16 mouse cellular contexts compared by ENCODE assay signal in genomic region chr10:19141481-19141880, GRCm38 (mm10).
"Had no signal": no experiment of that assay in that cellular context is flagged by ENCODE, and none has a peak within 500 bp of the region (broad histone marks: within the 10 kb centered on the region; RNA-seq: fewer than 3 reads in every experiment).

No protein-coding gene starts in this region.

- DNase-seq: heart, postnatal 10 days; heart, postnatal 14 days; heart, postnatal 36 days; heart, postnatal 4 days; kidney, adult 11 months; kidney, adult 18-20 months; kidney, adult 2 months; kidney, adult 8-10 months; kidney, adult 9 months; kidney, postnatal 10 days; kidney, postnatal 14 days; kidney, postnatal 25 days; kidney, postnatal 36 days; kidney, postnatal 4 days; layer of hippocampus, adult 9-11 months; layer of hippocampus, postnatal 36 days had no signal
